Mouse (Mus musculus) A20 (cell line): ENCODE results near the gene Reep3.

Experiments used
- DNase-seq: peaks from one replicate; pipeline ENCODE4 v3.0.0-alpha.2; 2011; ENCODE audit warnings: low read depth, low spot score

Gene Reep3

DNA sequence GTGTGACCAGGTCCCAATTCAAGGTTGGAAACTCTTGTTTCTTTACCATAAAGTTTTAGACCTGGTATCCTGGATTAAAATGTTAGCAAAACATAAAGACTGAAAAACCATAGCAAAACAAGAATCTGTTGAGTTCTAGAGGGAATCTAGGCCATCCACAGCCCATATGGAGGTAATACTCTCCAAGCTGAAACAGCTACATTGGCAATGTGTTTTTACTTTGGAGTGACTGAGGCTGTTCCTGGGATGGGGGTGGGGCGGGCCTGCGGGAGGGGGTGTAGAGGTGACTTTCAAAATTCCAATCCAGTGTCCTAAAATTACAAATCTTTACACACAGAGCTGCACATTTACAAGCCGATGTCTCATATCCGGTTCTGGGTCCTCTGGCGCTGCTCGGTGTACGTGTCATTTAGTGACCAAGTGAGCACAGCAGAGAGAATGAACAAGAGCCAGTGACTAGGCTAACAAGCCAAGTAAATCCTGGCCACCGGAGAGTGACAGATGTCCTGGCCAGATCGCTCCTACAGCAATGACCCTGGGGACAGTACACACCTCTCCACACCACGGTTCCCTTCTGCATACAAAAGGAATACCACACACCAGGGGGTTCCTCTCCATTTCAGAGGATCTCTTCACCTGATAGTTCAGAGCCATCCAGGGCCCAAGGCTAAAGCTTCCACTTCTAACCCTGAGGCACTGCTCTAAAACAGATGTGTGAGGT, 13.1 kb downstream of the Reep3 start:
- DNase-seq: no peak

DNA sequence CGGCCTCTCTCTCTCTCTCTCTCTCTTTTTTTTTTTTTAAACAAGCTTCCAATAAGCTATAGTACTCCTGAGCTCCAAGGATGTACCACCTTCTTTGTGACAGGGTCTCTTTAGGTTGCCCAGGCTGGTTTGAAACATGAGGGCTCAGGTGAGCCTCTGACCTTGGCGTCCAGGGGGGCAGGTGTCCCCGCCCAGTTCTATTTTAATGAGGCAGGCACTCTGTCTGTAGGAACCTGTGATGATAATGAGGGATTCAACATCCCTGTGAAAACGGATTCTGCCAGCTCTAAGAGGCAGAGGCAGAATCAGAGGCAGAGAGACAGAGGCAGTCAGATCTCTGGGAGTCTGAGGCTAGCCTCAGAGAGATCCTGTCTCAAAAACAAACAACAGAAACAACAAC, 14.2 kb downstream of the Reep3 start:
- no peak for DNase-seq

DNA sequence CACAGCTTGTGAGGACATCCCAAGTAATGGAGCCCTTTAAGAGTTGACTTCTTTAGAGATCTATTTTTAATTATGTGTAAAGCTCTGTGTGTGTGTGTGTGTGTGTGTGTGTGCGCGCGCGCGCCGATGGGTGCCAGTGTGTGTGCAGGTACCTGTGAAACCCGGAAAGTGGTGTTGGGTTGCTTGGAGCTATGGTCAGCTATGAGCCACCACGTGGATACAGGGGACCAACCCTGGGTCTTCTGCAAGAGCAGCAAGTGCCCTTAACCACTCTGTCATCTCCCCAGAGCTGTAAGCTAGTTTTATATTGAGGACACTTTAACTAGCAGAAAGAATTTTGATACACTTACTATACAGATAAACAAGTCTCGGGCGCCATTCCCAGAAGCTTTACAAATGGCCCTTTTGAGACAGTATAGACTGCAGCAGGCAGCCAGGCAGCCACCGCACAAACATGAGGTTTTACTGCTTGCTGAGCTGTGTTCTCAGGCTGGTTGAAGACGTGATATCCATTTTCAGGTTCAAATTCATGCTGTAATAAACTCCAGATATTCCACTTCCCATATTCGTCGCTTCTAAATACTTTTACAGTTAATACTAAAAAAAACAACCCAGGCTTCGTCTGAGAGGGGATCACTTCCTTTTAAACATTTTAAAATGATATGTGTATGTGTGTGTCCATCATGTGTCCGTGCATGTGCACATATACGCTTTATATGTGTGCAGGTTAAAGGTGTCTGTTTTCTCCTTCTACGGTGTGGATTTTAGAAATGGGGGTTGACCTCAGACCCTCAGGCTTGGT, 15.3 kb downstream of the Reep3 start:
- DNase-seq: peak; percentile 58

DNA sequence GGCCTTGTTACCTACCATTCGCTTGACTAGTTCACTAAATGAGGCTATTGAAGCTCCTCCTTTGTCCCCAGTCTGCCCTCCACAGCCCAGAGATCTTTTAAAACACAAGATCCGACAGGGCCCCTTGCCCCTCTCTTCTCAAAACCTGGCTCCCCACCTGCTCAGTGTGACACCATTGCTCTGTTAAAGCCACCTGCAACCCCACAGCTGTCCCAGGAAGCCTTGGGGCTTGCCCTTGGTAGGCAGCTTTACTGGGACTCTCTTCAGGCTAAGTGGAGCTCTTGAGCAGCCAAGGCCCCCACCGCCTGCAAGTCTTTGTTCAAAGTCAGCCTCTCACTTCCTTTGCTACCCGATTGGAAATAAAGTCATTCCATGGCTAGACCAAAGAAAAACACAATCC, 17.7 kb downstream of the Reep3 start:
- no peak for DNase-seq

DNA sequence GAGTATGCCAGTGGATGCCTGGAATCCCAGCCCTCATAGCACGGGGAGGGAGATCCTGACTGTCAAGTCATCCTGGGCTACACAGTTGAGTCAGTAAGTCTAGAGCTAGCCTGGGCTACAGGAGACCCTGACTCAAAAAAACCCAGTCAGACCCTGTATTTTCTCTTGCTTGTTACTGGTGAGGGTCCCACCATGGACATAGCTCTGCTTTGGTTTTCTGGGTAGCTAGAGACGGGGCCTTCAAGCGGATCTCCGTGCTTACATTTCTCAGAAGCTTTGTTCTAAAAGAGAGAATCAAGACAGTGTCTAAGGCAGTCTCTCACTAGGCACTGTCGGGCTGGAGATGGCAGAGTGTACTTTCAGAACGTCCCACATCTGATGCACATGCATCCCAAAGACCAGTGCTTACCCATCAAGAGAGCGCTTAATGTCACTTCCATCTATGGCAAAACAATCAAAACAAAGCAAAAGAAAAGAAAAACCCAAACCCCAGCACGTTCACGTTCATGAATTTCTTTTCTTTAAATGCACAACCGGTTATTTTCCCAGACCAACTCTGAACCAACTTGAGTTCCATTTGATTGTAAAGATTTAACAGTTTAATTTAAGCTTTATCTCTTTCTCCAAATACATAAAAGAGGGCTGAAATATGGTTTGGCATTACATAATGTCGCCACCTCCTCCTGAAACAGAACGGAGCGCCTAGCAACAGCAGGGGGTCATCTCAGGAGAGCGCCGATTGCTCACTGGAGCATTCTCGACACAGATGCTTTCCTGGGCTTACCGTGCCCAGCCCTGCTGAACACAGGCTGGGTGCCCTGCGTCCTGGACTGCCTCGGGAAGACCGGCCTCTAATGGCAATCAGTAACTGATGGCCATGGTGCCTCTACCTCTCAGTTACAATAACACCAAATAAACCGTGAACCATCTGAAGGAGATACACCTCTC, 20.5 kb downstream of the Reep3 start:
- no peak for DNase-seq

DNA sequence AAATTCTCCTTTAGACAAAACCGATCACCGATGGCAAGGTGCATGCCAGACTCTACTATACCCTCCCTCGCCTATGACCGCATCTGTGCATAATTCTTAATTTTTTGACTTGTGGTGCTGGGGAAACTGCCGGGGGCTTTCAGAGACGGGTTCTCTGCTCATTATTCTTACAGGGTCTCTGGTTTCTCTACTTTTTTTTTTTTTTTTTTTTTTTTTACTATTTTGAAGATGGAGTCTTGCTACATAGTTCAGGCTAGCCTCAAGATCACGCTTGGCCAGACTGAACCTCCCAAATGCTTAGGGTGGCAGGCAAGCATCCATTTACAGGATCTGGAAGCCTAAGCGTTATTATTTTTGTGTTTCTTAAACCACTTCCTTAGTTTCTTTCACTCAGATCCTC, 23.2 kb downstream of the Reep3 start:
- no peak for DNase-seq

DNA sequence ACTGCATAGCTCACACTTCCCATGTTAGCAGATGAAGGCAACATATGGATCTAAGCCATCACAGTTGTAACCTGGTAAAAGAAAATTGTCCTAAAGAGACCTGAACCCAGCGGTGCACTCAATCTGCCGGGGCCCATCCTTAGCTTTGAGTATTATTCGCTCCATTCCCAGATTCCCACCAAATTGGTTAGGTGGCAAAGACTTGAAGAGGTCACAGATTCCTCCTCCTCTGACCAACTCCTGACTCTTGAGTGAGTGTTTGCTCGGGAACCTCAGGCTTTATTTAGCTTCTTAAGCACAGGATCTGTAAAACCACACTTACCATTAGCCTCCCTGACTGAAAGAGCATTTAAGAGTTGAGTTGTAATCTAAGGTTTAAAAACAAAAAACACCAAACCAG, 24.1 kb downstream of the Reep3 start:
- DNase-seq: no peak

DNA sequence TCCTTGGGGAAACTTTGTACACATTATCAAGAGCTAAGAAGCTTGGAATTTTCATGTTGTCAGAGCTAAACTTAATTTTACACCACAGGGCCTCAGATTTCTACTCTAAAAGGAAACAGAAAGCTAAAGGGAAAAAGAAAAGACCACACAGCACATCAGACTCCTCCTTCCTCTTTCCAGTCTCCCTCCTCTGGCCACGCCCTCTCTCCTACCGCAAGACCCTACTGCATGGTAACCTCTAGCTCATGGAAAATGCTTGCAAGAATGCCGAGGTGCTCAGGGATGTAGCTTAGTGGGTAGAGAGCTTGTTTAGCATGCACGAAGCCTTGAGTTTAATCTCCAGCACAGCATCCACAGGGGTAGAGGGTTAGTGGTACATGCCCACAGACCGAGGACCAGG, 24.9 kb downstream of the Reep3 start:
- DNase-seq: peak; percentile 73

DNA sequence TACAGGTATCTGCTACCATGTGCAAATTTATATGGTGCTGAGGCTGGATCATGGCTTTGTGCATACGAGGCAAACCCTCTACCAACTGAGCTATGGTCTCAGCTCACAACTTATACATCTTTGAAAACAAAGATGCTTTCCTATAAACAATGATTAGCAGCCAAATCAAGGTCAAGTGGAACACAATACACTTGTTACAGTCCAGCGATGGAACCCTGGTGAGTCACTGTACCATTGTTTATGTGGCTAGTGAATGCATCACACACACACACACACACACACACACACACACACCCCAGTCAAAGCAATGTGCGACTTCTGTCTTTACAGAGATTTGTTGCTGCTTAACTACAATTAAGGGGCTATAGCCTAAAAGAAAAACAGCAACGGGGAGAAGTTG, 25.4 kb downstream of the Reep3 start:
- DNase-seq: no peak

DNA sequence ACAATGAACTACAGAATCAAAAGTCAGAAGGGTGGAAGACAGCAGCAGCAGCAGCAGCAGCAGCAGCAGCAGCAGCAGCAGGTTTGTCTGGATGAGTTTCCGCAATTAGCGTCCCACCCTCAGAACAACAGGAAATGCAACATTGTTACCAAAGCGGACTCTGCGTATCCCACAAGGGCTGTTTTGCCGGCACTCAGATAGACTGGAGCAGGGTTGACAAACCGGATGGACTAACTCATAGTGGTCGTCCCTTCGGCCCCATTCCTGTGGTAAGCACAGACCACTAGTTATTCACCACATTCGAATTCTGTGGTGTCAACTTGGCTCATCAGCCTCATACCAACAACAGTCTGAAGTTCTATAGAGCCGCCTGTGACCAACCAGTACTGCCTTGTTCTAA, 27.7 kb downstream of the Reep3 start:
- DNase-seq: no peak

DNA sequence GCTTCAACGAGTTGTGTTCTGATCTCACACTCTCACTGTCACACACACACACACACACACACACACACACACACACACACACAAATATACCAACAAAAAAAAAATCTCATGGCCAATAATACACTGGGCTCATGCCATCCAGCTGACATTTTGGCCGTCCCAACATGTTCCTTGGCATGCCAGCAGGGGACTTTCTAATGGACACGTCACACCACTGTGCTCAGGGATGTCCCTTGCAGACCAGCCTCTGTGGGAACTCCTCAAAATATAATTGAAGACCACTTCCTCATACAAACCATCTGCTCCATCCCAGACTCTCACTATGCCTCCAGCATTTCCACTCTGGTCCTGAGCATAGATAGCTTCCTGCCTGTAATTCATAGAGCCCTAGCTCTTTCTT, 30.3 kb downstream of the Reep3 start:
- peak; percentile 60 for DNase-seq

DNA sequence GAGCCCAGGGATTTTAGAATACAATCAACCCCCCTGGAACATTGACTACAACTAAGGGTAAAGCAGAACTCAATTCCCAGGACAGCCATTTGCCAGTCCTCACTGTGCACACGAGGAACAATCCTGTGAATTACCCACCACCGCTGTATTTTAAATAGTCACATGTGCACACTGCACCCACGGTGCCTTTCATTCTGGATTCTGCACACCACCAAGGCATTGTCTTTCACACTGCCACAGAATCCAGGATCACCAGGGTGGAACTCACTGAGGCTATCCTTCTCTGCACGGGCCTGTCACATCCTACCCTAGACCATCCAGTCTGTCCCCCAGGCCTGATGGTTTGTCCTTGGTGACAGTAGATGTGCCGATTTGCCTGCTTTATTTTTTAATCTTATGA, 30.8 kb downstream of the Reep3 start:
- no peak for DNase-seq

DNA sequence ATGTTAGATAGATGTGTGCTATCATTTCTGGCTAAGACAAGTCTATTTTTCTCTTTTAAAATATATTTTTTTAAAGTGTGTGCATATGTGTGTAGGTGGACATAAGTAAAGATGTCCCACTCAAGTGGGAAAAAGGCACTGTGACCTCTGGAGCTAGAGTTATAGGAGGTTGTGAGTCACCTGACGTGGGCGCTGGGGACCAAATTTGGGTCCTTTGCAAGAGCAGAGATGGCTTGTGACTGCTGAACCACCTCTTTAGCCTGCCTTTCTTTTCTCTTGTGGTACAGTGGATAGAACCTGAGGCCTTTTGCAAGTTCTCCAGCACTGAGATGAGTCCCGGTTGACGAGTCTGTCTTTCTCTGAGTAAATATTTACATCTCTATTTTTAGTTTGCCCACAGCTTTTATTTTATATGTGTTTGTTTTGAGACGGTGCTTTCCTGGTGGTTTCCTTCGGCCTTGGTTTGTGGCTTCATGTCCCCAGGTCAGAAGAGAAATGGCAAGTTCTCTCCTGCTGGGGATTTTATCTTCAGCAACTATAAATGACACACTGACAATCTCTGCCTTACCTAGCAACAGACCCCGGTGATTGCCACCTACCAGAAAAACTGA, 31.4 kb downstream of the Reep3 start:
- peak; percentile 84 for DNase-seq

DNA sequence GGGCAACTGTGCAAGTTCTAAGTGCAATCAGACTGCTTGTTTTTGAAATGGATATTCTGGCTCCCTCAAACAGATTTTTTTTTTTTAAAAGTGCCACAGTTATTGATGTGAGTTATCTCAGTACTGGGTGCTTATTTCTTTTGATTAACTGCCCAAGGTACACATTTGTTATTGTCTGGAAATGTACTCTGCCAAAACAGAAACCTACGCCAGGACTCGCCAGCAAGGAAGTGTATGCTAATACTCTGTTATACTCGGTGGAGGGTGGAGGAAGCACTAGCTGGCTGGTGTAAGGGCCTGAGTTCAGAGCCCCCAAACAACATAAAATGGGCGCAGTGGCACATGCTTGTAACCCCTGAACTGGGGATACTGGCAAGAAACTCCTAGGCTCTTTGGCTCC, 34.9 kb downstream of the Reep3 start:
- DNase-seq: no peak

DNA sequence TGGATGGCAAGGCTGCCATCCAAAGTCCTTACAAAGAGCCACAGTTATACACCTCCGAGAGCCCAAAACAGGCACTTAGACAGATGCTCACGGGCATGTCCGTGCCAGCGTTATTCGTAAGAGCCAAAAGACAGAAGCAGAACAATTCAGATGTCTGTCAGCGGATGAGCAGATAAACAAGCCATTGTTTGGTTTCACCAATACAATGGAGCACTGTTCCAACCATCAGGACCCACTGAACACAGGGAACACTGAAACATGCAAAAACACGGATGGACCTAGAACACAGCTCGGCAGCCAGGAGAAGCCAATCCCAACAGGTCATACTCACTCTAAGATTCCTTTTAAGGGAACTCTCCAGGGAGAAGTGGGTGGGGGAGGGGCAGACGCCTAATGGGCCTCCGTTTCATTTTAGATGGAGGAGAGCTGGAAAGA, 35.4 kb downstream of the Reep3 start:
- no peak for DNase-seq

DNA sequence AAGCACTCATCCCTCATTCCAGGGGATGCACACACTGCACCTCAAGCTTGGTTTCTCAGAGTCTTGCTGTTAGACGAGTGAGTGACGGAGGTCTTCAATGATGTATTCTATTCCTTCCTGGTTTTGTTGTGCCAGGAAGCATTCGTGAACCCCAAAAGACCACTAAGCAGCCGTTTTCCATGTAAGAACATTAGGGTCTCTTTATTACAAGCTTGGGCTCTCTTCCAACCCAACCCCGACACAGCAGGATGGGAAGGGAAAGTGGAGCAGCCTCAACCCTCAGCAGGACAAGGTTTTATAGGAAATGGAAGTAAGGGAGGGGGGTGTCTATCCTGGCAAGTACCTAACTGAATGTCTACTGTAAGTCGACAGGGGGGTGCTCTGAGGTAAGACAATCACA, 38.0 kb downstream of the Reep3 start:
- DNase-seq: no peak

DNA sequence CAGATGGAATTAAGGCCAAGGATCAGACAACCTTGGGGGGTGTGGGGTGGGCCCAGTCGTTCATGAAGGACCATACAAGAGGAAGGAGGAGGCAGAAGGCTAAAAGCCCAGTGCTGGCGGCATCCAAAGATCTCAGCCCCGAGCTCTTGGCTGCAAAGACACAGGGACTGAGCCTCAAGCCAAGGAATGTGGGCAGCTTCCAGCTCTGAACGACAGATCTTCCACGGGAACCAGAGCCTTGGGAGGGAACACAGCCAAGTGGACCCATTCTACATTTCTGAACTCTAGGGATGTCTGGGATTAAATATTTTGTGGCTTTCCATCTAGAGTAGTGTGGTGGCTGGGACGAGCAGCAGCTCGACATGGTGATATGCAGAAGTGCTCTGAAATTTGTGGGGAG, 38.4 kb downstream of the Reep3 start:
- no peak for DNase-seq

DNA sequence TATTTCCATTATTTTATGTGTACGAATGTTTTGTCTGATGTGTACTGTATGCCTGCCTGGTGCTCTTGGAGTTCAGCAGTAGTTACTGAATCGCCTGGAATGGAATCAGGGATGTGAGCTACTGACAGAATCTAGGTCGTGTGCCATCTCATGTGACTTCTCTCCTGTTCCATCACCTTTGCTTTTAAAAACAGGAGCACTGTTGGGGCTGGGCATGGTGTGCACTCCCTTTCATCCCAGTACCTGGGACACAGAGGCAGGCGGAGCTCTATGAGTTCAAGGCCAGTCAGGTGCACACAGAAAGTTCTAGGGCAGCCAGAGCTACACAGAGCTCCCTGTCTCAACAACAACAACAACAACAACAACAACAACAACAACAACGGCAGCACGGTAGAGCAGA, 39.0 kb downstream of the Reep3 start:
- no peak for DNase-seq

DNA sequence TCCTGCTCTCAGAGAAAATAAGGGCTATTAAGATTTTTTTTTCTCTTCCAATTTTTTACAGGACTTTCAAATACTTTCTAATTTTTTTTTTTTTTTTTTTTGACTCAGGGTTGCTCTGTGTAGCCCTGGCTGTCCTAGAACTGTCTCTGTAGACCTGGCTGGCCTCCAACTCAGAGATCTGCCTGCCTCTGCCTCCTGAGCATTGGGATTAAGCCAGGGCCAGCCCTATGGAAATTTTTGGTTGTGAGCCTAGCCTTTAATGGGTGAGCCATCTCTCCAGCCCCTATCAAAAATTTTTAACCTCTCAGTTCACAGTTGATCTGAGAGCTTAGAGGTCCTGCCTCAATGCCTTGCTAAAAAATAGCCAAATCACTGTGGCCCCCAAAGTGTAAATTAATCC, 39.5 kb downstream of the Reep3 start:
- no peak for DNase-seq

DNA sequence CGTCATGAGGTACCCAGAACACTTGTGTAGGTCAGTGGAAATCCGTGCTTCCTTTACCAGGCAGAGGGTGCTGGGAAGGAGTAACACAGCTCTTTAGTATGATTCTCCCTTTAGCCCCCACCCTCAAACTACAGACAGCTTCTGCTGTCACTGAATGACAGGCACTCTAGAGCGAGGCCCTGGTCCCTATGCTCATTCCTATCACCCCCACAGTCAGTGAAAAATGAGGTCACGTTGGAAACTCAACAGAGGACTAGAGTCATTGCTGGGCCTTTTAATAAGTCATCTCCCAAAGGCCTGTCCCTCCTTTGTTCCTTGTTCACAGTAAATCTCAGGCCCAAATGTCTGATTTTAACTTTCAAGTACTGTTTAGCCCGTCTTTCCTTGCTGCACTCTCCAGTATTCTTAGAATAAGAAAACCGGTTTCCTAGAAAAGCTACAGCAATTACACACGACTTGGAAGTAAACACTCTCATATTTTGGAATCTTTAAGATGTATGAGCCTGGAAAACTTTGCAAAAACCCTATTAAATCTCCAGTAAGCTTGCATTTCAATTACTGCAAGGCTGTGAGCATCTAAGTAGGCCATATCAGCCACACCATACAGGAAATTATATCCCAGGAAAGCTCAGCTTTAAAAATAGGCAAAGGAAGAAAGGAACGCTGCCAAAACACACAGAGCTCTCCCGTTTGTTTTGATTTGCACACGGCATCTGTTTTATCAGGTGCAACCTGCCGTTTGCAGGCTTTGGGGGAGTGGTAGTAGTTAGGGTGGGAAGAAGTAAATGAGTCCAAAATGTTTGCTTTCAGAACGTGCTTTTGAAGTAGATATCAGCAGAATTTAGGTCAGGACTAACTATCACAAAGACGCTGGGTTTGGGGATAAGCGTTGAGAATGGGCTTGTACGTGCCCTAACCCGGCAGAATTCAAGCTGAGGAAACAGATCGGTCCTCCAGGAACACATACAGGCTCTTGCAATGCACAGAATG, 40.6 kb downstream of the Reep3 start:
- no peak for DNase-seq

DNA sequence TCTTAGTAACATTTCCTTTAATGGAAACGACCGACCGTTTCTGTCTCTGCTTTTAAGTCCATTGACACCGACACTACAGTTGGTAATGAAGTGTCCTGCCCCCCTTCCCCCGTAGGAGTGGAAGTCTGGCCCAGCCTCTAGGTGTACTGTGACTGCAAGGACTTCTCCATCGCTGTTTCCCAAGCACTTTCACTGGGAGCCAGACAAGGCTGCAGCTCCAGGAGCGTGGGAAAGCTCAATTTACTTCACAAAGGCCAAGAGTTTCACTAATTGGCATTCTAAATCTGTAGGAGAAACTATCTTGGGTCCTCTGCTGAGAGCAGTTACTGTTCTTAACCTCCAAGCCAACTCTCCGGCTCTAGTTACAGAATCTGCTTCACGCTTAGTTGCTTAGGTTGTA, 43.3 kb downstream of the Reep3 start:
- no peak for DNase-seq
